Mouse (Mus musculus) heart, adult 2 months (tissue): ENCODE measurements around the gene Ptprd.

ENCODE experiments used
- CTCF ChIP-seq: fragments of 200-600 bp; IDR thresholded peaks from 2 replicates; pipeline ENCODE4 v1.8.1; 2022; ENCODE audit warnings: antibody characterized with exemption, mild to moderate bottlenecking, moderate library complexity
- POLR2A ChIP-seq: fragments of 200-500 bp; IDR thresholded peaks from 2 replicates; pipeline ENCODE4 v1.6.1; 2011; ENCODE audit warnings: mild to moderate bottlenecking, low read depth, low read length, control low read depth; ENCODE audit not compliant: insufficient read depth

- TF ChIP-seq POLR2A: no peak
- no peak for TF ChIP-seq CTCF
Measured at GRCm38 (mm10) chr4:76380312-76380917, 1831.3 kb downstream of the Ptprd start.
